Mouse (Mus musculus) MEL (cell line): ENCODE results near the gene Vim. TPM values are rescaled to one million over a fixed set of nuclear protein-coding genes. Genes with fewer than 3 reads are reported as not detected.

Experiments
- DNase-seq: peaks from one replicate; pipeline ENCODE4 v3.0.0; 2011; ENCODE audit warnings: low read depth, low spot score
- H3K27ac ChIP-seq: 2 replicates; pipeline ENCODE4 v1.5.1; 2012; ENCODE audit warnings: low read depth, mild to moderate bottlenecking, control low read depth, low read length, moderate library complexity; ENCODE audit not compliant: control insufficient read depth
- H3K27me3 ChIP-seq, 2 experiments: fragments of 150-350 bp in 1 of 2; sonication (generic) in 1 of 2; 2 replicates each; pipeline ENCODE4 v1.6.1; 2012; ENCODE audit warnings: low read length in 2 of 2, mild to moderate bottlenecking in 2 of 2, improper control_type of control experiment in 1 of 2, moderate library complexity in 1 of 2; ENCODE audit not compliant: insufficient read depth in 2 of 2, control insufficient read depth in 1 of 2
- H3K36me3 ChIP-seq, 2 experiments: 2 replicates each; pipeline ENCODE4 v1.6.1; 2012 to 2014; ENCODE audit warnings: low read length in 2 of 2, improper control_type of control experiment in 1 of 2, inconsistent platforms in 1 of 2, mild to moderate bottlenecking in 1 of 2; ENCODE audit not compliant: insufficient read depth in 2 of 2, control insufficient read depth in 1 of 2
- H3K4me1 ChIP-seq, 2 experiments: fragments of 150-350 bp in 1 of 2; sonication (generic) in 1 of 2; 2 replicates each; pipeline ENCODE4 v1.6.1; 2012; ENCODE audit warnings: low read length in 2 of 2, improper control_type of control experiment in 1 of 2, mild to moderate bottlenecking in 1 of 2; ENCODE audit not compliant: insufficient read depth in 2 of 2, control insufficient read depth in 1 of 2
- H3K4me3 ChIP-seq, 2 experiments: fragments of 150-350 bp in 1 of 2; sonication (generic) in 1 of 2; 2 replicates each; pipeline ENCODE4 v1.5.1; 2012; ENCODE audit warnings: low read depth in 2 of 2, low read length in 2 of 2, mild to moderate bottlenecking in 2 of 2, moderate library complexity in 2 of 2, control low read depth in 1 of 2, improper control_type of control experiment in 1 of 2; ENCODE audit not compliant: control insufficient read depth in 1 of 2, insufficient read depth in 1 of 2
- H3K79me2 ChIP-seq: 2 replicates; pipeline ENCODE4 v1.6.1; 2012; ENCODE audit warnings: mild to moderate bottlenecking, low read length, moderate library complexity; ENCODE audit not compliant: control insufficient read depth, poor library complexity, insufficient read depth
- H3K9ac ChIP-seq: 2 replicates; pipeline ENCODE4 v1.6.1; 2012; ENCODE audit warnings: low read depth, mild to moderate bottlenecking, control low read depth, low read length, moderate library complexity; ENCODE audit not compliant: control insufficient read depth, poor library complexity, severe bottlenecking
- H3K9me3 ChIP-seq: fragments of 150-350 bp; sonication (generic); replicated peaks from 2 replicates; pipeline ENCODE4 v1.6.1; 2012; ENCODE audit warnings: mild to moderate bottlenecking, low read length, improper control_type of control experiment, moderate library complexity; ENCODE audit not compliant: insufficient read depth
- BHLHE40 ChIP-seq: IDR thresholded peaks from 2 replicates; pipeline ENCODE4 v1.6.1; 2012; ENCODE audit warnings: low read depth, mild to moderate bottlenecking, inconsistent platforms, low read length, improper control_type of control experiment, borderline replicate concordance
- CHD2 ChIP-seq: IDR thresholded peaks from 2 replicates; pipeline ENCODE4 v1.6.1; 2011; ENCODE audit warnings: low read length, improper control_type of control experiment
- ELF1 ChIP-seq: IDR thresholded peaks from 2 replicates; pipeline ENCODE4 v1.6.1; 2014; ENCODE audit warnings: low read depth, mild to moderate bottlenecking, inconsistent platforms, low read length, improper control_type of control experiment, moderate library complexity
- EP300 ChIP-seq, 2 experiments: IDR thresholded peaks; 2 replicates each; pipeline ENCODE4 v1.6.1; 2011; ENCODE audit warnings: improper control_type of control experiment in 2 of 2, low read length in 2 of 2, low read depth in 1 of 2, mild to moderate bottlenecking in 1 of 2
- ETS1 ChIP-seq: IDR thresholded peaks from 2 replicates; pipeline ENCODE4 v1.6.1; 2012; ENCODE audit warnings: low read depth, mild to moderate bottlenecking, inconsistent platforms, low read length, improper control_type of control experiment, moderate library complexity
- GABPA ChIP-seq: IDR thresholded peaks from 2 replicates; pipeline ENCODE4 v1.6.1; 2012; ENCODE audit warnings: low read depth, mild to moderate bottlenecking, inconsistent platforms, low read length, improper control_type of control experiment, moderate library complexity
- GATA1 ChIP-seq: IDR thresholded peaks from 2 replicates; pipeline ENCODE4 v1.6.1; 2011; ENCODE audit warnings: low read depth, low read length, improper control_type of control experiment
- MAZ ChIP-seq: IDR thresholded peaks from 2 replicates; pipeline ENCODE4 v1.6.1; 2012; ENCODE audit warnings: low read depth, mild to moderate bottlenecking, inconsistent platforms, low read length, improper control_type of control experiment
- MEF2A ChIP-seq: IDR thresholded peaks from 2 replicates; pipeline ENCODE4 v1.6.1; 2014; ENCODE audit warnings: low read depth, mild to moderate bottlenecking, inconsistent platforms, low read length, improper control_type of control experiment; ENCODE audit not compliant: poor library complexity, insufficient replicate concordance, severe bottlenecking; ENCODE audit errors: extremely low read depth
- MYC ChIP-seq: IDR thresholded peaks from 2 replicates; pipeline ENCODE4 v1.6.1; 2011; ENCODE audit warnings: low read depth, mild to moderate bottlenecking, low read length, improper control_type of control experiment, moderate library complexity
- NELFE ChIP-seq: IDR thresholded peaks from 2 replicates; pipeline ENCODE4 v1.6.1; 2011; ENCODE audit warnings: low read depth, low read length, improper control_type of control experiment
- POLR2AphosphoS5 ChIP-seq: IDR thresholded peaks from 2 replicates; pipeline ENCODE4 v1.6.1; 2012; ENCODE audit warnings: low read depth, borderline replicate concordance, mild to moderate bottlenecking, inconsistent platforms, low read length, moderate library complexity, mixed read lengths
- RAD21 ChIP-seq: IDR thresholded peaks from 2 replicates; pipeline ENCODE4 v1.6.1; 2011; ENCODE audit warnings: mild to moderate bottlenecking, low read depth, low read length, improper control_type of control experiment
- RCOR1 ChIP-seq: IDR thresholded peaks from 2 replicates; pipeline ENCODE4 v1.6.1; 2012; ENCODE audit warnings: low read depth, mild to moderate bottlenecking, inconsistent platforms, low read length, improper control_type of control experiment
- SIN3A ChIP-seq: IDR thresholded peaks from 2 replicates; pipeline ENCODE4 v1.6.1; 2012; ENCODE audit warnings: low read length, improper control_type of control experiment, inconsistent platforms
- TBP ChIP-seq: IDR thresholded peaks from 2 replicates; pipeline ENCODE4 v1.8.0; 2011; ENCODE audit warnings: low read depth, low read length, improper control_type of control experiment
- USF1 ChIP-seq: IDR thresholded peaks from 2 replicates; pipeline ENCODE4 v1.6.1; 2014; ENCODE audit warnings: low read depth, mild to moderate bottlenecking, inconsistent platforms, low read length, improper control_type of control experiment, moderate library complexity
- USF2 ChIP-seq, 2 experiments: IDR thresholded peaks; 2 replicates each; pipeline ENCODE4 v1.6.1; 2011 to 2012; ENCODE audit warnings: improper control_type of control experiment in 2 of 2, low read length in 2 of 2, borderline replicate concordance in 1 of 2, inconsistent platforms in 1 of 2, low read depth in 1 of 2, mild to moderate bottlenecking in 1 of 2; ENCODE audit not compliant: insufficient read depth in 1 of 2
- ZC3H11A ChIP-seq: IDR thresholded peaks from 2 replicates; pipeline ENCODE4 v1.6.1; 2012; ENCODE audit warnings: low read depth, mild to moderate bottlenecking, inconsistent platforms, low read length, improper control_type of control experiment
- ZMIZ1 ChIP-seq: IDR thresholded peaks from 2 replicates; pipeline ENCODE4 v1.6.1; 2012; ENCODE audit warnings: low read depth, mild to moderate bottlenecking, inconsistent platforms, low read length, improper control_type of control experiment, moderate library complexity
- polyA plus RNA-seq, 2 experiments: library from polyadenylated mRNA; stranded (reverse) in 1 of 2; unstranded in 1 of 2; fragments of >175 nt in 1 of 2; fragments of >200 nt in 1 of 2; gene quantifications; 2 replicates each; pipeline versions ENCODE4 v1.2.1 to v1.2.4; 2012; ENCODE audit warnings: low replicate concordance in 2 of 2, low read depth in 1 of 2; ENCODE audit not compliant: insufficient read length in 2 of 2, insufficient read depth in 1 of 2, missing spikeins in 1 of 2
- total RNA-seq: library from RNA; depleted of rRNA; stranded (reverse); fragments of 300-350 nt; gene quantifications from 2 replicates; pipeline ENCODE4 v1.2.3, GENCODE M21; 2012

Vim gene
- total and polyA plus RNA-seq, 3 experiments, result 58.0 to 580 (median 257) TPM

DNA sequence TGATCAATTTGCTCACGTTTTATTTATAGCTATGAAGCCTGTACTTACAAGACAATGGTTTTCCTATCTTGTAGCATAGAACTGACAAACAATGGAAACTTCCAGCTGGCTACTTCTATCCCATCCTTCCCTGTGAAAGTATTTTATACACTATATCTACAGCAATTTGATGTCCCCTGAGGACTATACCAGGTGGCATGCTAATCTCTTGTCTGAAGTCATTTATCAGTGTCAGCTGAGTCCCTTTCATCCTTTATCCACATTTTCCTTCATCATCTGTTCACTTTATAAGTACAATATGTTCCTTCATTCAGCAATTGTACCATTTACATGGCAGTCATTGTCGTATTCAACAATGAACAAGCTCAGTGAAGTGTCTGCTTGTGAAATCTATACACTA, 46.6 kb upstream of the Vim start:
- Histone ChIP-seq H3K4me1 (peaks cover 10 to 14% of the 10 kb centered on the region in 2 experiments; a peak in 3 of 4 replicates), H3K79me2 (no peaks in the 10 kb centered on the region), H3K9ac (no peak overlapping the region), H3K27me3 (no peaks in the 10 kb centered on the region), H3K27ac (no peak overlapping the region), H3K36me3 (peaks cover 0 to 27% of the 10 kb centered on the region in 2 experiments; a peak in 2 of 4 replicates), H3K9me3 (no peaks in the 10 kb centered on the region), H3K4me3 (no peak overlapping the region)
- DNase-seq, result no peak
- TF ChIP-seq EP300 (IDR thresholded peaks at IDR 0.05; ENCODE audit: low read depth in 1 of 2, low read length in 2 of 2) (no peak), MAZ (no peak), TBP (no peak)

DNA sequence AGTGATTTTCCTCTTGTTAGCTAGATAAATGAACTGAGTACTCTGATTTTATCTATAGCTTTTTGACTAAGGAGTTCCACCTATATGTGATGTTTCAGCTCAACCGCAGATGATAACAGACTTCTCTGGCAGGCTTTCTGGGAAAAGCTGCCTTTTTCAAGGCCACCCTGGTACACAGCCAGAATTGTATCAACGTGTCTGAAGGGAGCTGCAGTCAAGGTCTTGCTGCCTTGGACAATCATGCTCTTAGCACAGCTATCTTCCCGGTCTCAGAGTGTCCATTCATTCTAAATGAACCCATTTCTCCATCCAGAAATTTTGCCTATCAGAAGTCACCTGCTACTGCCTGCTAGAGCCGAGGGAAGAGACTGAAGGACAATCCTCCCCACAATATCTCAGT, 46.2 kb upstream of the Vim start:
- Histone ChIP-seq H3K27ac (no peak overlapping the region), H3K4me1 (peaks cover 10 to 14% of the 10 kb centered on the region in 2 experiments; a peak in 3 of 4 replicates), H3K27me3 (no peaks in the 10 kb centered on the region)
- TF ChIP-seq ZMIZ1, result no peak
- TF ChIP-seq GATA1, result 0 out of 2 replicates have a peak, but pooled peaks have one; percentile 7
- TF ChIP-seq SIN3A, result no peak
- no peak for TF ChIP-seq MYC
- no peak for TF ChIP-seq ELF1
- no peak for TF ChIP-seq RAD21
- TF ChIP-seq GABPA, result no peak
- TF ChIP-seq USF1, result no peak
- no peak for TF ChIP-seq CHD2
- TF ChIP-seq, all 39 proteins: peak for 1
- peaks cover 0 to 24% of the 10 kb centered on the region in 2 experiments; a peak in 2 of 4 replicates for H3K36me3 ChIP-seq
- no peak for DNase-seq
- no peaks in the 10 kb centered on the region for H3K9me3 ChIP-seq
- H3K9ac ChIP-seq, result no peak overlapping the region
- H3K79me2 ChIP-seq, result no peaks in the 10 kb centered on the region
- no peak overlapping the region for H3K4me3 ChIP-seq

DNA sequence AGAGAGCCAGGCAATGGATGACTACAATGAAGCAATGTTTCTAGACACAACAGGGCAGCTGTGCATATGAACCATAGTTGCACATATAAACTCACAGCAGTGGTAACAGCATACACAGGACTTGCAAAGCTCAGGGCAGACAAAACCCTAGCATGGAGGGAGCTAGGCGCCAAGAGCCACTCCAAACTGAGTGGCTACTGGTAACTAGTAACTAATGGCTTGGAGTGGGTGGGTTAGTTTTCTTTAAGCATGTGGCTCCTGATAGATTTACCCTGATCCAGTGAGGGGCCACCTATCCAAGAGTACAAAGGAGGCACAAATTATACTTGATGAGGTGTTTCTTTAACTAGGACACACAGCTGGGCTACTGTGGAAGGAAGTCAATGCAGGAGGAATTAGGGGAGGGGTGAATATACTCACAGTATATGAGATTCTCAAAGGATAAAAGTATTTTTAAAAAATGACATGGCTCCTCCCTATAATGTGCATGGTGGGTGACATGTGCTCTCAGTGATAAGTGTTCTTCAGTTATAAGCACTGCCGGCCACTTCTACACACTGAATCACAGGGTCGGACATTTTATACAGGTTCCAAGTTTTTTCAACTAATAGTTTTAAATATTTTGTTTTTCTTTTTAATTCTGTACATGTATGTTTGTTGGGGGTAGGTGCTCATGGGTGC, 44.3 kb upstream of the Vim start:
- no peak overlapping the region for H3K9ac ChIP-seq
- TF ChIP-seq ZMIZ1 (no peak), BHLHE40 (no peak), TBP (no peak), ETS1 (no peak), EP300 (IDR thresholded peaks at IDR 0.05; ENCODE audit: low read depth in 1 of 2, low read length in 2 of 2) (no peak), NELFE (no peak), USF2 (IDR thresholded peaks at IDR 0.05; ENCODE audit: borderline replicate concordance in 1 of 2, insufficient read depth in 1 of 2, low read depth in 1 of 2, low read length in 2 of 2) (no peak), RCOR1 (no peak), ELF1 (no peak), MEF2A (no peak), POLR2AphosphoS5 (no peak), ZC3H11A (no peak)
- H3K36me3 ChIP-seq, result peaks cover 0 to 10% of the 10 kb centered on the region in 2 experiments; a peak in 2 of 4 replicates
- no peaks in the 10 kb centered on the region for H3K79me2 ChIP-seq
- no peak overlapping the region for H3K27ac ChIP-seq
- peaks cover 5 to 6% of the 10 kb centered on the region in 2 experiments; a peak in 3 of 4 replicates for H3K4me1 ChIP-seq
- H3K9me3 ChIP-seq, result no peaks in the 10 kb centered on the region
- DNase-seq, result peak; percentile 24
- H3K4me3 ChIP-seq, result no peak overlapping the region
- H3K27me3 ChIP-seq, result no peaks in the 10 kb centered on the region
